In the genomic region with DNA sequence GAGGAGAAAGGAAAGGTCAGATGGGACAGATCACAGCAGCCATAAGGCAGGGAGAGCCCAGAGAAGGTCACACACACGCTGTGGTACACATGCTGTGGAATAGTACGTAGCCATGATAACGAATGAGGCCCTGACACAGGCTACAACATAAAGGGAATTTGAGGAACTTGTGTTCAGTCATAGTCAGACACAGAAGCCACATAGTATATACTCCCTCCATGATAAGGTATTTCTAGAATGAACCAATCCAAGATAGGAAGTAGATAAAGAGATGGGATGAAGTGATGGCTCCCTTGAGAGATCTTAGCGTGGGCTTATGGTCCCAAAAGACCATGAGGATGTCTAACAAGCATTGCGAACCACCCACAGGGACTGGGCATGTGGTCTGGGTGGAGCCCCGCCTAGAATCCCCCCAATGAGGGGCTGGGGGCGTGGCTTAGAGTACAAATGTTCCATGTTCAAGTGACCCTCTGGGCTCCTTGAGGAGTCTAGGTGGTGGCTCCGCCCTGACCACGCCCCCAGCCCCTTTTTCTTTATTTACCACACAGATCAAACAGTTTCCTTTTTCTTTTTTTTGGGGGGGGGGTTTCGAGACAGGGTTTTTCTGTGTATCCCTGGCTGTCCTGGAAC, we compare ENCODE assay signal across 23 mouse cellular contexts. TPM values are rescaled to one million over a fixed set of nuclear protein-coding genes. Genes with fewer than 3 reads are reported as not detected.
A peak's percentile ranks its signal among the peaks of the same experiment; 100 is the strongest.
DNase-seq lines count a peak whose midpoint lies in the region; ATAC-seq lines count a peak whose summit lies in the region.
"Had no signal": no experiment of that assay in that cellular context is flagged by ENCODE, and none has a peak within 500 bp of the region (broad histone marks: within the 10 kb centered on the region; RNA-seq: fewer than 3 reads in every experiment).

No protein-coding gene starts in this region.

- no peaks in the 10 kb centered on the region; the same call in 1 of the 2 replicates for H3K4me1 ChIP-seq in midbrain, embryonic 11.5 days (ENCODE audit: control insufficient read depth, insufficient read depth, low read length)
- H3K4me1 ChIP-seq in midbrain, embryonic 13.5 days (replicated peaks), result peaks cover 3% of the 10 kb centered on the region; the same call in 1 of the 2 replicates
- H3K4me1 ChIP-seq in kidney, embryonic 15.5 days, result peaks cover 40% of the 10 kb centered on the region

- H3K4me2 ChIP-seq in midbrain, embryonic 11.5 days, result no peak overlapping the region
- H3K4me2 ChIP-seq in midbrain, embryonic 13.5 days (replicated peaks), result no peak overlapping the region
- H3K4me2 ChIP-seq in kidney, embryonic 15.5 days, result no peak overlapping the region
- H3K4me2 ChIP-seq: heart, embryonic 11.5 days; hindbrain, embryonic 13.5 days; intestine, embryonic 15.5 days had no signal

- no peak overlapping the region for H3K9ac ChIP-seq in midbrain, embryonic 11.5 days (ENCODE audit: low read length)
- no peak overlapping the region for H3K9ac ChIP-seq in midbrain, embryonic 13.5 days (replicated peaks)
- no peak overlapping the region for H3K9ac ChIP-seq in kidney, embryonic 15.5 days
- H3K9ac ChIP-seq: forebrain, postnatal 0 days; hindbrain, embryonic 13.5 days; intestine, embryonic 15.5 days had no signal

- no peaks in the 10 kb centered on the region for H3K9me3 ChIP-seq in midbrain, embryonic 11.5 days (ENCODE audit: control insufficient read depth, low read length)
- no peaks in the 10 kb centered on the region for H3K9me3 ChIP-seq in midbrain, embryonic 13.5 days
- no peaks in the 10 kb centered on the region for H3K9me3 ChIP-seq in kidney, embryonic 15.5 days (replicated peaks)
- H3K9me3 ChIP-seq: forebrain, embryonic 10.5 days; G1E; hindbrain, embryonic 10.5 days; hindbrain, embryonic 13.5 days; intestine, embryonic 15.5 days had no signal

- no peak for ATAC-seq in midbrain, embryonic 11.5 days (ENCODE audit: low FRiP score)
- no peak for ATAC-seq in midbrain, embryonic 13.5 days
- no peak for ATAC-seq in kidney, embryonic 15.5 days (replicated peaks; ENCODE audit: low FRiP score)
- ATAC-seq: forebrain, embryonic 14.5 days; forebrain, postnatal 0 days; hindbrain, embryonic 16.5 days; intestine, embryonic 15.5 days had no signal

- DNase-seq in midbrain, embryonic 11.5 days (ENCODE audit: low spot score, missing footprints), result peak; percentile 47
- DNase-seq in ES-CJ7 (ENCODE audit: low read depth, low spot score) (peak; percentile 78), R1 (ENCODE audit: low read depth, low spot score) (peak; percentile 85)
- no peak for DNase-seq in retina, postnatal 1 day
- DNase-seq: adrenal gland, postnatal 10 days; adrenal gland, postnatal 36 days; cerebellum, adult 18-20 months; cerebellum, adult 9-10 months; cerebellum, postnatal 14 days; forebrain, postnatal 0 days; gastrocnemius, adult 2 months; gastrocnemius, postnatal 14 days; heart, adult 11 months had no signal

- no peak overlapping the region for H3K4me3 ChIP-seq in midbrain, embryonic 11.5 days (ENCODE audit: low read depth, low read length)
- no peak overlapping the region for H3K4me3 ChIP-seq in midbrain, embryonic 13.5 days (replicated peaks)
- H3K4me3 ChIP-seq in kidney, embryonic 15.5 days (replicated peaks), result no peak overlapping the region
- H3K4me3 ChIP-seq: forebrain, embryonic 10.5 days; gastrocnemius, adult 2 months; hindbrain, embryonic 10.5 days; hindbrain, embryonic 13.5 days; intestine, embryonic 15.5 days had no signal

- no peaks in the 10 kb centered on the region for H3K36me3 ChIP-seq in midbrain, embryonic 11.5 days (ENCODE audit: control insufficient read depth, insufficient read depth, low read length)
- no peaks in the 10 kb centered on the region for H3K36me3 ChIP-seq in midbrain, embryonic 13.5 days
- no peaks in the 10 kb centered on the region for H3K36me3 ChIP-seq in kidney, embryonic 15.5 days
- H3K36me3 ChIP-seq: forebrain, embryonic 10.5 days; G1E; hindbrain, embryonic 10.5 days; hindbrain, embryonic 13.5 days; intestine, embryonic 15.5 days had no signal

- 80% methylated on average over 10 of the region's 10 CpGs for WGBS in midbrain, embryonic 11.5 days
- WGBS in midbrain, embryonic 13.5 days, result 79% methylated on average over 10 of the region's 10 CpGs
- 80% methylated on average over 10 of the region's 10 CpGs for WGBS in kidney, embryonic 15.5 days

- no peaks in the 10 kb centered on the region; the same call in none of the 2 replicates for H3K27me3 ChIP-seq in midbrain, embryonic 11.5 days (ENCODE audit: control insufficient read depth, insufficient read depth, low read length)
- H3K27me3 ChIP-seq in midbrain, embryonic 13.5 days, result 0 out of 2 replicates have a peak, but pooled peaks cover 6% of the 10 kb centered on the region
- no peaks in the 10 kb centered on the region for H3K27me3 ChIP-seq in kidney, embryonic 15.5 days
- H3K27me3 ChIP-seq: intestine, embryonic 15.5 days had no signal

- H3K27ac ChIP-seq in midbrain, embryonic 11.5 days (ENCODE audit: low read depth, low read length), result no peak overlapping the region
- no peak overlapping the region for H3K27ac ChIP-seq in midbrain, embryonic 13.5 days
- no peak overlapping the region for H3K27ac ChIP-seq in kidney, embryonic 15.5 days
- H3K27ac ChIP-seq: forebrain, embryonic 10.5 days; gastrocnemius, adult 2 months; hindbrain, embryonic 10.5 days; hindbrain, embryonic 13.5 days; intestine, embryonic 15.5 days had no signal

RNA-seq across cellular contexts. Expression of a gene that starts 22.0 kb away (rescaled TPM):
- 10.1 and 11.3 TPM in 2 replicates for polyA plus RNA-seq in midbrain, embryonic 11.5 days (2014; fragmentation: Nextera tagmentation; extraction: Ambion mirVana)
- 4.0 and 4.9 TPM in 2 replicates for polyA plus RNA-seq in midbrain, embryonic 13.5 days (2015; fragmentation: Nextera tagmentation; extraction: Ambion mirVana)
- polyA plus RNA-seq in kidney, embryonic 15.5 days (2015; fragmentation: Nextera tagmentation; extraction: Ambion mirVana), result 18.0 and 20.8 TPM in 2 replicates

RNA-seq across cellular contexts. Expression of a gene that starts 33.8 kb away (rescaled TPM):
- 19.4 and 19.7 TPM in 2 replicates for polyA plus RNA-seq in midbrain, embryonic 11.5 days (2014; fragmentation: Nextera tagmentation; extraction: Ambion mirVana)
- polyA plus RNA-seq in midbrain, embryonic 13.5 days (2015; fragmentation: Nextera tagmentation; extraction: Ambion mirVana), result 46.9 and 48.2 TPM in 2 replicates
- polyA plus RNA-seq in kidney, embryonic 15.5 days (2015; fragmentation: Nextera tagmentation; extraction: Ambion mirVana), result 55.0 and 59.3 TPM in 2 replicates

RNA-seq across cellular contexts. Expression of a gene that starts 51.1 kb away (rescaled TPM):
- polyA plus RNA-seq in midbrain, embryonic 11.5 days (2014; fragmentation: Nextera tagmentation; extraction: Ambion mirVana), result 321 and 347 TPM in 2 replicates
- polyA plus RNA-seq in midbrain, embryonic 13.5 days (2015; fragmentation: Nextera tagmentation; extraction: Ambion mirVana), result 331 TPM in 2 replicates
- polyA plus RNA-seq in kidney, embryonic 15.5 days (2015; fragmentation: Nextera tagmentation; extraction: Ambion mirVana), result 365 and 368 TPM in 2 replicates
